Mouse (Mus musculus) limb, embryonic 15.5 days (tissue): ENCODE measurements around the gene Vmn2r85. TPM values are rescaled to one million over a fixed set of nuclear protein-coding genes. Genes with fewer than 3 reads are reported as not detected.

Source experiments
- ATAC-seq: fragments of 200-750 bp; cut with Nextera tagmentation; 2 replicates; pipeline ENCODE4 v1.8.0; 2017; ENCODE audit warnings: low read depth, moderate TSS enrichment; ENCODE audit not compliant: insufficient number of reproducible peaks, low FRiP score, low TSS enrichment
- H3K27ac ChIP-seq: fragments of 300-500 bp; sonication (generic); 2 replicates; pipeline ENCODE4 v1.5.1; 2015; ENCODE audit warnings: moderate library complexity, mild to moderate bottlenecking, inconsistent platforms
- H3K27me3 ChIP-seq: fragments of 300-500 bp; sonication (generic); 2 replicates; pipeline ENCODE4 v1.6.1; 2015; ENCODE audit warnings: inconsistent platforms
- H3K36me3 ChIP-seq: fragments of 300-500 bp; sonication (generic); 2 replicates; pipeline ENCODE4 v1.6.1; 2015; ENCODE audit warnings: inconsistent platforms
- H3K4me1 ChIP-seq: fragments of 300-500 bp; sonication (generic); 2 replicates; pipeline ENCODE4 v1.6.1; 2015; ENCODE audit warnings: inconsistent platforms
- H3K4me2 ChIP-seq: fragments of 300-500 bp; sonication (generic); 2 replicates; pipeline ENCODE4 v1.6.1; 2015; ENCODE audit warnings: mild to moderate bottlenecking, inconsistent platforms
- H3K4me3 ChIP-seq: fragments of 300-500 bp; sonication (generic); 2 replicates; pipeline ENCODE4 v1.5.1; 2015; ENCODE audit warnings: mild to moderate bottlenecking, inconsistent platforms
- H3K9ac ChIP-seq: fragments of 300-500 bp; sonication (generic); 2 replicates; pipeline ENCODE4 v1.6.1; 2015; ENCODE audit warnings: inconsistent platforms
- H3K9me3 ChIP-seq: fragments of 300-500 bp; sonication (generic); 2 replicates; pipeline ENCODE4 v1.6.1; 2016; ENCODE audit warnings: inconsistent platforms
- WGBS: fragments of 180-500 bp; shearing (Covaris S2); methylation state at CpG from one replicate; pipeline ENCODE4 v1.1.7; 2015; 5-methylcytosine and 5-hydroxymethylcytosine counted together
- polyA plus RNA-seq: library from polyadenylated mRNA; unstranded; fragments of >200 nt; fragmentation: Nextera tagmentation; extraction: Ambion mirVana; gene quantifications from 2 replicates; pipeline ENCODE4 v1.2.1, GENCODE M21; 2015

Vmn2r85 gene
- polyA plus RNA-seq, 1 experiment from 2014 or later: not detected

GRCm38 (mm10) chr10:130372491-130373173, 56.9 kb downstream of the Vmn2r85 start:
- Histone ChIP-seq H3K4me2 (no peak overlapping the region), H3K4me1 (no peaks in the 10 kb centered on the region), H3K27ac (no peak overlapping the region), H3K27me3 (no peaks in the 10 kb centered on the region), H3K9ac (no peak overlapping the region), H3K36me3 (no peaks in the 10 kb centered on the region), H3K9me3 (no peaks in the 10 kb centered on the region), H3K4me3 (no peak overlapping the region)
- ATAC-seq: no peak
- 84% methylated on average over 2 of the region's 2 CpGs for WGBS

GRCm38 (mm10) chr10:130371644-130372043, 57.9 kb downstream of the Vmn2r85 start:
- H3K4me1 ChIP-seq: no peaks in the 10 kb centered on the region
- no peak overlapping the region for H3K4me3 ChIP-seq
- 51% methylated on average over 1 of the region's 1 CpGs for WGBS
- no peaks in the 10 kb centered on the region for H3K27me3 ChIP-seq
- no peak overlapping the region for H3K4me2 ChIP-seq
- no peak overlapping the region for H3K27ac ChIP-seq
- ATAC-seq: no peak
- no peaks in the 10 kb centered on the region for H3K36me3 ChIP-seq
- H3K9ac ChIP-seq: no peak overlapping the region
- no peaks in the 10 kb centered on the region for H3K9me3 ChIP-seq

GRCm38 (mm10) chr10:130370005-130370682, 59.4 kb downstream of the Vmn2r85 start:
- 88% methylated on average over 2 of the region's 2 CpGs for WGBS
- H3K27me3 ChIP-seq: no peaks in the 10 kb centered on the region
- H3K9ac ChIP-seq: no peak overlapping the region

GRCm38 (mm10) chr10:130368384-130368783, 61.1 kb downstream of the Vmn2r85 start:
- no peaks in the 10 kb centered on the region for H3K4me1 ChIP-seq
- no peaks in the 10 kb centered on the region for H3K36me3 ChIP-seq
- H3K27ac ChIP-seq: no peak overlapping the region
- H3K4me2 ChIP-seq: no peak overlapping the region
- no peaks in the 10 kb centered on the region for H3K27me3 ChIP-seq
- H3K9me3 ChIP-seq: no peaks in the 10 kb centered on the region
- no peak overlapping the region for H3K9ac ChIP-seq
- ATAC-seq: no peak
- H3K4me3 ChIP-seq: no peak overlapping the region

More at GRCm38 (mm10) chr10:130370005-130370682, 59.4 kb downstream of the Vmn2r85 start:
- no peaks in the 10 kb centered on the region for H3K4me1 ChIP-seq
- H3K9me3 ChIP-seq: no peaks in the 10 kb centered on the region
- H3K4me2 ChIP-seq: no peak overlapping the region
- H3K36me3 ChIP-seq: no peaks in the 10 kb centered on the region
- ATAC-seq: no peak
- no peak overlapping the region for H3K4me3 ChIP-seq
- H3K27ac ChIP-seq: no peak overlapping the region

- H3K27me3 ChIP-seq: no peaks in the 10 kb centered on the region
- H3K4me1 ChIP-seq: no peaks in the 10 kb centered on the region
- no peak for ATAC-seq
- no peak overlapping the region for H3K9ac ChIP-seq
- no peak overlapping the region for H3K4me3 ChIP-seq
- H3K4me2 ChIP-seq: no peak overlapping the region
- H3K9me3 ChIP-seq: no peaks in the 10 kb centered on the region
- no peaks in the 10 kb centered on the region for H3K36me3 ChIP-seq
- no peak overlapping the region for H3K27ac ChIP-seq
Observed at GRCm38 (mm10) chr10:130364766-130365165, 64.7 kb downstream of the Vmn2r85 start.

Other genes with a start within 250 kb of the Vmn2r85 start
- not detected in 2 replicates for gene Olfr826, start 245.5 kb downstream of the Vmn2r85 start, polyA plus RNA-seq
- gene Olfr827, start 215.3 kb downstream of the Vmn2r85 start, polyA plus RNA-seq: not detected in 2 replicates
- gene Neurod4, start 149.5 kb downstream of the Vmn2r85 start, polyA plus RNA-seq: 0.05 TPM in 1 of 2 replicates, not detected in the other
- gene Tespa1, start 106.8 kb downstream of the Vmn2r85 start, polyA plus RNA-seq: 3.6 and 3.9 TPM in 2 replicates
- gene Vmn2r84, start 35.4 kb downstream of the Vmn2r85 start, polyA plus RNA-seq: 0.04 TPM in 1 of 2 replicates, not detected in the other
- not detected in 2 replicates for gene Vmn2r86, start 26.3 kb upstream of the Vmn2r85 start, polyA plus RNA-seq
- not detected in 2 replicates for gene Vmn2r87, start 67.7 kb upstream of the Vmn2r85 start, polyA plus RNA-seq